Mouse (Mus musculus): ENCODE data around the gene Spc25. TPM values are rescaled to one million over a fixed set of nuclear protein-coding genes. Genes with fewer than 3 reads are reported as not detected.
A peak's percentile ranks its signal among the peaks of the same experiment; 100 is the strongest.

The Spc25 gene
- polyA plus RNA-seq, 1 experiment from 2014 or later = 224 TPM

GRCm38 (mm10) chr2:69215242-69215641 lies 9.2 kb upstream of the Spc25 start:
- no peaks in the 10 kb centered on the region for H3K9me3 ChIP-seq
- no peaks in the 10 kb centered on the region for H3K36me3 ChIP-seq (replicated peaks)
- H3K4me3 ChIP-seq = no peak overlapping the region
- no peak for DNase-seq (ENCODE audit: extremely low spot score, low spot score)
- no peaks in the 10 kb centered on the region for H3K27me3 ChIP-seq (ENCODE audit: poor library complexity, severe bottlenecking)
- H3K4me1 ChIP-seq = peaks cover 6% of the 10 kb centered on the region; the same call in 1 of the 2 replicates
- 93% methylated on average over 7 of the region's 7 CpGs for WGBS
- no peak overlapping the region for H3K27ac ChIP-seq

GRCm38 (mm10) chr2:69212652-69213051 lies 6.7 kb upstream of the Spc25 start:
- H3K27ac ChIP-seq = no peak overlapping the region
- H3K9me3 ChIP-seq = no peaks in the 10 kb centered on the region
- H3K4me1 ChIP-seq = peaks cover 7% of the 10 kb centered on the region; the same call in 1 of the 2 replicates
- WGBS = 69% methylated on average over 10 of the region's 10 CpGs
- no peak overlapping the region for H3K4me3 ChIP-seq
- H3K27me3 ChIP-seq (ENCODE audit: poor library complexity, severe bottlenecking) = no peaks in the 10 kb centered on the region
- no peaks in the 10 kb centered on the region for H3K36me3 ChIP-seq (replicated peaks)
- no peak for DNase-seq (ENCODE audit: extremely low spot score, low spot score)

- Histone ChIP-seq H3K36me3 (replicated peaks) (no peaks in the 10 kb centered on the region), H3K27ac (no peak within 1 kb of the TSS), H3K4me1 (peaks cover 8% of the 10 kb centered on the region; the same call in 1 of the 2 replicates), H3K4me3 (no peak within 1 kb of the TSS), H3K27me3 (ENCODE audit: poor library complexity, severe bottlenecking) (no peaks in the 10 kb centered on the region), H3K9me3 (no peaks in the 10 kb centered on the region)
- DNase-seq (ENCODE audit: extremely low spot score, low spot score) = no peak
- WGBS = 84% methylated on average over 7 of the region's 7 CpGs
These were observed 4.8 kb upstream of the Spc25 start, which contains the start of gene G6pc2 for GRCm38 (mm10) chr2:69210773-69211172. TSS of gene G6pc2 (plus strand) at chr2:69211073.

- H3K4me1 ChIP-seq = peaks cover 15% of the 10 kb centered on the region
- 93% methylated on average over 3 of the region's 3 CpGs for WGBS
- no peak overlapping the region for H3K27ac ChIP-seq
- no peaks in the 10 kb centered on the region for H3K9me3 ChIP-seq
- H3K27me3 ChIP-seq (ENCODE audit: poor library complexity, severe bottlenecking) = no peaks in the 10 kb centered on the region
- no peaks in the 10 kb centered on the region for H3K36me3 ChIP-seq (replicated peaks)
- no peak overlapping the region for H3K4me3 ChIP-seq
- no peak for DNase-seq (ENCODE audit: extremely low spot score, low spot score)
These were observed 3.7 kb upstream of the Spc25 start for GRCm38 (mm10) chr2:69209684-69210083.

- Histone ChIP-seq H3K36me3 (replicated peaks) (peaks cover 22% of the 10 kb centered on the region), H3K4me1 (peaks cover 18% of the 10 kb centered on the region), H3K9me3 (no peaks in the 10 kb centered on the region), H3K27me3 (ENCODE audit: poor library complexity, severe bottlenecking) (no peaks in the 10 kb centered on the region), H3K4me3 (peak overlapping the region; percentile 88), H3K27ac (no peak overlapping the region; the same call in 1 of the 2 replicates)
- no peak for DNase-seq (ENCODE audit: extremely low spot score, low spot score)
- 31% methylated on average over 7 of the region's 7 CpGs for WGBS
These were observed 529 bp upstream of the Spc25 start for GRCm38 (mm10) chr2:69206523-69206922.

- Histone ChIP-seq H3K36me3 (replicated peaks) (peaks cover 34% of the 10 kb centered on the region), H3K27ac (peak overlapping the region; percentile 98), H3K4me3 (peak overlapping the region; percentile 88), H3K27me3 (ENCODE audit: poor library complexity, severe bottlenecking) (no peaks in the 10 kb centered on the region), H3K4me1 (peaks cover 15% of the 10 kb centered on the region), H3K9me3 (no peaks in the 10 kb centered on the region)
- 30% methylated on average over 6 of the region's 6 CpGs for WGBS
- DNase-seq (ENCODE audit: extremely low spot score, low spot score) = no peak
These were observed 809 bp downstream of the Spc25 start for GRCm38 (mm10) chr2:69205185-69205584.

GRCm38 (mm10) chr2:69193555-69193954 lies 12.4 kb downstream of the Spc25 start:
- WGBS = 95% methylated on average over 5 of the region's 5 CpGs
- Histone ChIP-seq H3K4me1 (no peaks in the 10 kb centered on the region), H3K36me3 (replicated peaks) (peaks cover 78% of the 10 kb centered on the region), H3K9me3 (no peaks in the 10 kb centered on the region; the same call in 1 of the 2 replicates), H3K27me3 (ENCODE audit: poor library complexity, severe bottlenecking) (no peaks in the 10 kb centered on the region), H3K27ac (no peak overlapping the region), H3K4me3 (no peak overlapping the region)
- DNase-seq (ENCODE audit: extremely low spot score, low spot score) = no peak

GRCm38 (mm10) chr2:69191059-69191458 lies 14.9 kb downstream of the Spc25 start:
- WGBS = 90% methylated on average over 5 of the region's 5 CpGs
- DNase-seq (ENCODE audit: extremely low spot score, low spot score) = no peak
- no peak overlapping the region for H3K4me3 ChIP-seq
- no peak overlapping the region for H3K27ac ChIP-seq
- H3K27me3 ChIP-seq (ENCODE audit: poor library complexity, severe bottlenecking) = no peaks in the 10 kb centered on the region
- H3K4me1 ChIP-seq = peaks cover 10% of the 10 kb centered on the region
- H3K9me3 ChIP-seq = no peaks in the 10 kb centered on the region; the same call in 1 of the 2 replicates
- peaks cover 58% of the 10 kb centered on the region for H3K36me3 ChIP-seq (replicated peaks)

GRCm38 (mm10) chr2:69189222-69189621 lies 16.8 kb downstream of the Spc25 start:
- DNase-seq (ENCODE audit: extremely low spot score, low spot score) = no peak
- no peaks in the 10 kb centered on the region for H3K27me3 ChIP-seq (ENCODE audit: poor library complexity, severe bottlenecking)
- H3K36me3 ChIP-seq (replicated peaks) = peaks cover 39% of the 10 kb centered on the region
- H3K4me3 ChIP-seq = no peak overlapping the region
- H3K9me3 ChIP-seq = no peaks in the 10 kb centered on the region; the same call in 1 of the 2 replicates
- H3K4me1 ChIP-seq = peaks cover 10% of the 10 kb centered on the region
- H3K27ac ChIP-seq = no peak overlapping the region
- WGBS = 82% methylated on average over 4 of the region's 4 CpGs

GRCm38 (mm10) chr2:69188732-69189131 lies 17.3 kb downstream of the Spc25 start:
- Histone ChIP-seq H3K27ac (no peak overlapping the region), H3K9me3 (no peaks in the 10 kb centered on the region; the same call in 1 of the 2 replicates), H3K4me1 (peaks cover 10% of the 10 kb centered on the region), H3K27me3 (ENCODE audit: poor library complexity, severe bottlenecking) (no peaks in the 10 kb centered on the region), H3K4me3 (no peak overlapping the region), H3K36me3 (replicated peaks) (peaks cover 34% of the 10 kb centered on the region)
- DNase-seq (ENCODE audit: extremely low spot score, low spot score) = no peak
- WGBS = 94% methylated on average over 6 of the region's 6 CpGs

GRCm38 (mm10) chr2:69187990-69188389 lies 18.0 kb downstream of the Spc25 start:
- Histone ChIP-seq H3K27me3 (ENCODE audit: poor library complexity, severe bottlenecking) (no peaks in the 10 kb centered on the region), H3K36me3 (replicated peaks) (peaks cover 27% of the 10 kb centered on the region), H3K4me3 (no peak overlapping the region), H3K9me3 (no peaks in the 10 kb centered on the region), H3K27ac (0 out of 2 replicates have a peak overlapping the region, but pooled peaks have one; percentile 20), H3K4me1 (peaks cover 10% of the 10 kb centered on the region)
- 89% methylated on average over 2 of the region's 2 CpGs for WGBS
- no peak for DNase-seq (ENCODE audit: extremely low spot score, low spot score)

GRCm38 (mm10) chr2:69179721-69180120 lies 26.3 kb downstream of the Spc25 start:
- Histone ChIP-seq H3K9me3 (no peaks in the 10 kb centered on the region), H3K27me3 (ENCODE audit: poor library complexity, severe bottlenecking) (no peaks in the 10 kb centered on the region), H3K36me3 (replicated peaks) (no peaks in the 10 kb centered on the region), H3K4me1 (no peaks in the 10 kb centered on the region), H3K27ac (no peak overlapping the region), H3K4me3 (no peak overlapping the region)
- DNase-seq (ENCODE audit: extremely low spot score, low spot score) = no peak
- WGBS = 96% methylated on average over 4 of the region's 4 CpGs

GRCm38 (mm10) chr2:69175296-69175695 lies 30.7 kb downstream of the Spc25 start:
- WGBS = 87% methylated on average over 5 of the region's 5 CpGs
- no peak overlapping the region for H3K27ac ChIP-seq
- no peaks in the 10 kb centered on the region for H3K27me3 ChIP-seq (ENCODE audit: poor library complexity, severe bottlenecking)

More at GRCm38 (mm10) chr2:69175296-69175695, 30.7 kb downstream of the Spc25 start:
- Histone ChIP-seq H3K4me3 (no peak overlapping the region), H3K9me3 (no peaks in the 10 kb centered on the region), H3K4me1 (no peaks in the 10 kb centered on the region), H3K36me3 (replicated peaks) (no peaks in the 10 kb centered on the region)
- DNase-seq (ENCODE audit: extremely low spot score, low spot score) = no peak
